Mouse (Mus musculus) T-helper 17 cell (primary cell): ENCODE data around the gene Syce2.

Experiments used
- in situ Hi-C, 2 experiments: fragments of 300-600 bp; cut with MboI, MseI; formaldehyde crosslinking; loops; 1 replicate in 1 of 2; 2 replicates in 1 of 2; pipeline ENCODE4 v1.15.1; 2025; ENCODE audit warnings: high pct_unique_total_duplicates in 2 of 2

Syce2 gene

GRCm38 (mm10) chr8:84928456-84929306 is 56.8 kb downstream of the Syce2 start:
- in situ Hi-C loops: no loop called here

- in situ Hi-C loops: no loop called here
Measured at GRCm38 (mm10) chr8:84930582-84930981, 58.7 kb downstream of the Syce2 start.

GRCm38 (mm10) chr8:84933767-84934559 is 62.1 kb downstream of the Syce2 start:
- in situ Hi-C loops: no loop called here

- in situ Hi-C loops: no loop called here
Measured at GRCm38 (mm10) chr8:84934860-84935259, 62.9 kb downstream of the Syce2 start.

- in situ Hi-C loops: no loop called here
Measured at GRCm38 (mm10) chr8:84935489-84935888, 63.6 kb downstream of the Syce2 start.

GRCm38 (mm10) chr8:84936041-84936961 is 64.4 kb downstream of the Syce2 start:
- in situ Hi-C loops: no loop called here

GRCm38 (mm10) chr8:84936962-84937546 is 65.1 kb downstream of the Syce2 start, which contains the start of gene Mast1:
Gene Mast1 (minus strand): TSS chr8:84937359.
- in situ Hi-C loops: no loop called here
